Mouse (Mus musculus): ENCODE data around the gene Plce1.
"Not testable (repeated sequence)": the region's sequence is repeated elsewhere in the genome, so short reads cannot be mapped to it uniquely, and the experiment has no call there.

Gene Plce1

DNA sequence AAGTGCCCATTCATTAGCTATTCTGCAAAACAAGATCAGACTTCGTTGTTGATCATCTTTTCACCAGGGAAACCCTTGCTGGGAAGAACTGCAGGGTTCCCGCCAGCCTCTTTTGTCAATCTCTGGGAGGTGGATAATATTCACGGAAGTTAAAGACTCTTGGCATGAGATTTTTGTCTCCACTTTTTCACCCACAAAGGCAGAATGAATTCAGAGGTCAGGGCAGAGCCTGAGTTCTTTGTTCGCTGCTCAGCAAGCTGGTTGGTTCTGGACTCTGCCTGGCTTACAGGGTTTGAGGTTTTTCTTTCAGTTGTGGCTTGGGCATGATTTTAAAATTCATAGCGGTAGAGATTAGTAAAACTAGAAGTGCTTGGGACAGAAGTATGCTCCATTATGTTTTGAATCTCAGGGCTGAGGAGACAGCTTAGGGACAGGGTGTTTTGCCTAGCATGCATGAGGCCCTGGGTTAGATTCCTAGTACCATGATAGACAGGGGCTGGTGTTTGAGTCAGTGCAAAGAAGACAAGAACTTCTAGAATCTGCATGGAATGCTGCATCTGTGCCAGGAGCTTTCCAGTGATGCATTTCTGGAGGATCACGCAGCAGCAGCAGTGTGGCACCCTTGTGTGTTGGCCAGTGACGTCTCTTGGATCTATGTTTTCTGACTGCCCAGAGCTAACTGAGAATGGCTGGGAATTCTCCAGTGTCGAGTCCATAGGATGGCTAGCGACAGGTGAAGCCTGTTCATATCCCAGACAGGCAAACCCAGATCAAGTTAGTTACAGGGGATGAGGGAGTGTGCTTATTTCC, 7.4 kb downstream of the Plce1 start:
- in situ Hi-C loops (cut with MboI, MseI) = no loop called here

- in situ Hi-C loops (cut with MboI, MseI) = no loop called here
Observed at GRCm38 (mm10) chr19:38498233-38498632, 17.3 kb downstream of the Plce1 start.

DNA sequence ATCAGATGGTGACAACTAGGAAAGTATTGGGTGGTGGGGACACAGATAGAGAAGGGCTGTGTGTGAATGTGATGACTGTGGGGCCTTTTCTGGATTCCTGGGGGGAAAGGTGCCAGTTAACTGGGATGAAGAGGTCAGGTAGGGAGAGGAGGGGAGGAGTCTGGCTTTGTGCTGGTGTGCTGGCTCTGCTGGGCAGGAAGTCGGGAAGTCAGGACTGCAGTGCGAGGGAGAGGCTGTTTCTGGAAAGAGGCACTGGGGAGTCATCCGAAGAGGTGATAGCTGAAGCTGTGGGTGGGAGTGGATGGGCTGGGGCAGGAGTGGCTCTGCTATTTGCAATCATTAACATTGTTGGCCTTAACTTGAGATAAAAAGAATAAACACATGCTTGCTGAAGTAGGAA, 23.7 kb downstream of the Plce1 start:
- in situ Hi-C loops (cut with MboI, MseI) = no loop called here

DNA sequence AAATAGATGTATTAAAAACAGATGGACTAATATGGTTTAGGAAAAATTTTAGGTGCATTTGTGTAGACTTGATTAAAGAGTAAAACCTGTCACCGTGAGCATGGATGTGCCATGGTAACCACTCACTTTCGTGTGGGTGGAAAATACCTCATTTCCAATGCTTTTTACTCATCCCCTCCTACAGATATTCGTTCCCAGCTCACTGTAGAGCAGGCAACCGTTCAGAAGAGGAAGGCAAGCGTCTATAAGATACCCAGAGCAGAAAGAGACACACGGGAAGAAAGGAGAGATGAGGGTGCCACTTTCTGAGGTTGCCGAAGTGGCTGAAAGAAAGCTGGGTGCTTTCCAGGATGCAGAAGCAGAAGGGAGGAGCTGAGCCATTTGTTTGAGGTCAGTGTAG, 25.2 kb downstream of the Plce1 start:
- in situ Hi-C loops (cut with MboI, MseI) = no loop called here

GRCm38 (mm10) chr19:38507251-38507965, 26.5 kb downstream of the Plce1 start:
- in situ Hi-C loops (cut with MboI, MseI) = no loop called here

- in situ Hi-C loops (cut with MboI, MseI) = no loop called here
Observed at GRCm38 (mm10) chr19:38507966-38508625, 27.2 kb downstream of the Plce1 start.

DNA sequence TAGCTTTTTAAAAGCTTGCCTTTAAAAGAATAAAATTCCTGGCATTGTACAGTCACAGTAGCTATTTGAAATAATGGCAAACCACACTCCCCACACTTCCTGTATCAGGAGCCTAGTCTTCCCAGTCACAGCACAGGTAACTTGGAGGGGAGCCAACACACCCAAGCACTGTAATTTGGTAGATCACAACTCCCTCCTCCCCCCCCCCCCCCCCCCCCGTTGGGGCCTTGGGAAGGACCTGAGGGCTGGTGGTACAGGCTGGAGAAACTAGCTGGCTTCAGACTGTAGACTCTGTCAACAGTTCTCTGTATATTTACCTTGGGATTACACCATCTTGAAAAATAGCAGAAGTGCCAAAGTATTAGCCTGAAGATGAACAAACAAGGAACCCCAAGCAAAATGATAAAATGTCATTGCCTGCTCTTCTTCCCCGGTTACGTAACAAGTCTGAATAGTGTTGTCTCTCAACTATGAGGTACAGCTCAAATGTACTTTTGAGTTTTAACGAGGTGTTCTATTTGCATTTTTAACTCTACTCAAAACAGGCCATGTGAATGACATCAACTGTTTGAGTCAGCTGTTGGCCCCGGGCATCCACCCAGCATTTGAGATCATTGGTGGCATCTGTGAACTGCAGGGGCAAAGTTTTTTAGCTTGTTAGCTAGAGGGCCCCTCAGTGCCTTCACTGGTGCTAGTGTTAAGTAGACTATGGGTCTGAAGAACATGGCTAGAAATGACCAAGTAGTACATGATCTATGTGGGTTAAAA, 33.7 kb downstream of the Plce1 start:
- in situ Hi-C loops (cut with MboI, MseI) = no loop called here

GRCm38 (mm10) chr19:38526855-38527254, 45.9 kb downstream of the Plce1 start:
- in situ Hi-C loops (cut with MboI, MseI) = no loop called here

DNA sequence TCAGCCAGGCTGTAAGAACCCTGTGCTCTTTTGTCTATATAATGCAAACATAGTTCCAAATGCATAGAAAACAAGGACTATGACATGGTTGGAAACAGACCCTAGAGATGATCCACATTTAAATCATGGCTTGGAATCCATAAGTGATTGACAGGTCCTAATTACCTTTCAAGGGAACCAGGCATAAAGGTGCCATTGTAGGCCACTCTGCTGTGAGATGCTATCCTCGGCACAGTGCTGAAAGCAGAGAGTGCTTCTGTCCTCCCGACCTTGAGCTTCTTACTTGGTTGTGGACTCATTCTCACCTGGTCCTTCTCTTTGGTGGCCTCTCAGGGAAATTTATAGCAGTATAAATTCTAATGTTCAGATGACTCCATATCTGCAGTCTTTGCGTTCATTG, 46.6 kb downstream of the Plce1 start:
- in situ Hi-C loops (cut with MboI, MseI) = no loop called here

- in situ Hi-C loops (cut with MboI, MseI) = no loop called here
Observed at GRCm38 (mm10) chr19:38533230-38533629, 52.3 kb downstream of the Plce1 start.

DNA sequence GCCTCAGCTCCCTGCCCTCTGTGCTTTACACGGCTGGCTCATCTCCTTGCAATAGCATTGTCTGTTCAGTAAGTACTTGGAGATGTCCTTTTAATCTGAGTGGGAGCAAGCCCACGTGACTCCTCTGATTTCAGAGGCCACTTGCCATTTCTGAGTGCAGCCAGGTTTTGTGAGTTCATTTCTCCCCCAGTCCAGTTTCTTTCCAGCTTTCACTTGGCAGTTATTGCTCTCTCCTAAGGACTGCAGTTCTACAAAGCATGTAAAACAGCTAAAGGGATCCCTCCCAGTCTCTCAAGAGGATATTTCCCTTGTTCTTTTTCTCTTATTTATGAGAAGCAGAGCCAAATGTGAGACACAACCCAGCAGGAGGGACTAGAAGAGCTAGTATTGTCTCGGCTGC, 58.4 kb downstream of the Plce1 start:
- in situ Hi-C loops (cut with MboI, MseI) = no loop called here

GRCm38 (mm10) chr19:38540549-38540948, 59.6 kb downstream of the Plce1 start:
- in situ Hi-C loops (cut with MboI, MseI) = no loop called here

- in situ Hi-C loops (cut with MboI, MseI) = no loop called here
Observed at GRCm38 (mm10) chr19:38549487-38550058, 68.7 kb downstream of the Plce1 start.

DNA sequence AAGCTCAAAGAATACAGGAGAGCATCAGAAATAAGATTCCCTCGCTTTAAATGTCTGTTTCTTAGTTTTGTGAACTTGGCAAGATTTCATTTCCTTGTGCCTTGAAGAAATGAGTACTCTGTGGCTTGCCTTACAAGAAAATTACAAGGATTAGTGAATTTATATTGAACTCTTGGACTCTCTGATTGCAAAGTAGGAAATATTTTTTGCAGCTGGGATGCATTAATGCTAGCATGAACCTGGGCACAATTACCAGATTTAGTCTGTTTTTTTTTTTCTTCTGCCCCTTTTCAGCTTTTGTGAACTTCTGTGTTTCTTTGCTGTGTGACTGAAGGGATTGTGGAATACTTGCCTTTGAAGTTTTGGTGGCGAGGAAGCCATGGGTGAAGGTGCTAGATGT, 72.6 kb downstream of the Plce1 start:
- in situ Hi-C loops (cut with MboI, MseI) = no loop called here

DNA sequence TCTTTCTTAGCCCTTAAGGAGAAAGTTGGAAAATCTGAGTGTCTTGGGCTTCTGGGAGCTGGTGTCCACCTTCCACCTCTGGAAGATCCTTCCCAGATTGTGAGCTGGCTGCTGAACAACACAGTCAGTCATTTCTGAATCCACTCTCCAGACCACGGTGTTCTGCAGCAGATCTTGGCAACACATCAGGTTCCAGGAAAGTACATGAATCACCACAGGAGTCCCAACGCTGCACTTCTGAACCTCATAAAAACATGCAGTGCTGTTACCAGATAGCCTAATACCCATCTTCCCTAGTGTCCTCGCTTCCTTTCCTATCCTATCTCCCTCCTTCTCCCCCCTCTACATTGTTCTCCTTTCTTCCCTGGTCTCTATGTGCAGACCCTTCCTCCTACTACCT, 74.5 kb downstream of the Plce1 start:
- in situ Hi-C loops (cut with MboI, MseI) = no loop called here

GRCm38 (mm10) chr19:38558816-38559215, 77.9 kb downstream of the Plce1 start:
- in situ Hi-C loops (cut with MboI, MseI) = no loop called here

DNA sequence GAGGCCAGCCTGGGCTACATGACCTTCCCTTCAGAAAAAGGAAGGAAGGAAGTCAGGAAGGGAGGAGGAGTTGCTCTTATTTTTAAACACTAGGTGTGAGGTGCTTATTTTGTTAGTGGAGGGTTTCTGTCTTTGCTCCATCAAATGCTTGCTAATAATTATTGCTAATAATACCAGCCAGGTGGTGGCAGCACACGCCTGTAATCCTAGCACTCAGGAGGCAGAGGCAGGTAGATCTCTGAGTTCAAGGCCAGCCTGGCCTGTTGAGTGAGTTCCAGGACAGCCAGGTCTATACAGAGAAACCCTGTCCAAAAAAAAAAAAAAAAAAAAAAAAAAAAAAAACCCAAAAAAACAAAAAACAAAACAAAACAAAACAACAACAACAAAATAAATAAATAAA, 81.0 kb downstream of the Plce1 start:
- in situ Hi-C loops (cut with MboI, MseI) = not testable (repeated sequence)

- in situ Hi-C loops (cut with MboI, MseI) = no loop called here
Observed at GRCm38 (mm10) chr19:38566156-38566555, 85.2 kb downstream of the Plce1 start.

DNA sequence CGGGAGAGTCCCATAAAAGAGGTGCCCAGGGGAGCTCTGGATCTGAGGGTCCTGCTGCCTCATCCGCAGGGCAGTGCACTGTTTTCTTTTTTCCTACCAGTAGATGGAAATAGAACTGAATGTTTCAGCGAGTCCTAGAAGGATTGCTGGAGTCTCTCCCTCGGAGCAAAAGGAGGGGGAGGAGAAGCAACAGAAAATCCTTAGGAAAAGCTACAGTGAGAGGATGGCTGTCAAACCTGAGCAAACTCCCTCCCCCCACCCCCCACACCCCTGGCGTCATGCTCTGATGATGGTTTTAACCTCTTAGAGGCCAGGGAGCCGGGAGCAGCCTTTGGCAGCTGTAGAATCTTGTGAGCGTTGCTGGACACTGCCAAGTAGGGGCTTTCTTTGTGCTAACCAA, 85.8 kb downstream of the Plce1 start:
- in situ Hi-C loops (cut with MboI, MseI) = no loop called here

GRCm38 (mm10) chr19:38567331-38567730, 86.4 kb downstream of the Plce1 start:
- in situ Hi-C loops (cut with MboI, MseI) = no loop called here

DNA sequence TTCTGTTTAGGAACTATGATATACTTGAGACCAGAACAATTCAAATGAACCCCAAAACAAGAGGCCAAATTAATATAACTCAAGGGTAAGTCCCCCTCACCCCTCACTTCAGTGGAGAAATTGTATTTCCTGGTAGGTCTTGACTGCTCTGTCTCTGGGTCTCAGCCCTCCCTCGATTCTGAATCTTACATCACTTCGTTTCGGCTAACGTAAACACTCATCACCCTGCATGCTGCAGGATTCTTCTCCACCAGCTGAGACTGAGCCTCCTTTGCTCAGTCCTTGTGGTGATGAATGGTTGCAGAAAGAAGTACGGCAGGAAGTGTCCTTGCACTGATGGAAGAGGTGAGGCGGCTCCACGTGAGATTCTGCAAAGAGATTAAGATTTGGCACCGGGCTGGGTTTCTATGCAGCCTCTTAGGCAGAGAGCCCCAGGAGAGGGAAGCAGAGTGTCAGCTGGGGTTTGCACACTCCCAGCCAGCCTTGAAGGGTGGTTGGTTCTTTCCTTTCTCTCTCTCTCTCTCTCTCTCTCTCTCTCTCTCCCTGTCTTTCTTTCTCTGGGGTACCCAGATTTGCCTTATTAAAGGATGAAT, 97.7 kb downstream of the Plce1 start:
- in situ Hi-C loops (cut with MboI, MseI) = no loop called here

Measured in T-helper 2 cell (primary cell).